Mouse (Mus musculus): ENCODE data around the gene Wdr17. TPM values are rescaled to one million over a fixed set of nuclear protein-coding genes. Genes with fewer than 3 reads are reported as not detected.

Wdr17 gene
- total and polyA plus RNA-seq, 3 experiments = not detected

- intact Hi-C loops (cut with DNase I) = no loop called here
Measured at GRCm38 (mm10) chr8:54818651-54819050, 68.3 kb downstream of the Wdr17 start.

GRCm38 (mm10) chr8:54808217-54808616, 78.8 kb downstream of the Wdr17 start:
- TF ChIP-seq POLR2A (IDR thresholded peaks at IDR 0.05; ENCODE audit: insufficient read depth, low read depth, low read length) (no peak), EP300 (IDR thresholded peaks at IDR 0.05; ENCODE audit: insufficient read depth, low read depth, low read length) (no peak), CTCF (IDR thresholded peaks at IDR 0.05) (no peak)
- Histone ChIP-seq H3K27ac (no peak overlapping the region), H3K4me1 (ENCODE audit: control insufficient read depth, insufficient read depth, low read length) (no peaks in the 10 kb centered on the region), H3K9ac (ENCODE audit: low read depth, low read length) (no peak overlapping the region), H3K27me3 (ENCODE audit: control insufficient read depth, insufficient read depth, low read length) (no peaks in the 10 kb centered on the region), H3K36me3 (ENCODE audit: control insufficient read depth, insufficient read depth, low read length) (no peaks in the 10 kb centered on the region), H3K79me2 (replicated peaks; ENCODE audit: control insufficient read depth, insufficient read depth, low read length) (no peaks in the 10 kb centered on the region), H3K4me3 (no peak overlapping the region)
- 36% methylated on average over 6 of the region's 6 CpGs for WGBS
- intact Hi-C loops (cut with DNase I) = no loop called here
- DNase-seq = no peak

More at GRCm38 (mm10) chr8:54818651-54819050, 68.3 kb downstream of the Wdr17 start:
- Histone ChIP-seq H3K27ac (no peak overlapping the region), H3K79me2 (replicated peaks; ENCODE audit: control insufficient read depth, insufficient read depth, low read length) (no peaks in the 10 kb centered on the region), H3K36me3 (ENCODE audit: control insufficient read depth, insufficient read depth, low read length) (no peaks in the 10 kb centered on the region), H3K4me1 (ENCODE audit: control insufficient read depth, insufficient read depth, low read length) (no peaks in the 10 kb centered on the region), H3K27me3 (ENCODE audit: control insufficient read depth, insufficient read depth, low read length) (no peaks in the 10 kb centered on the region), H3K9ac (ENCODE audit: low read depth, low read length) (no peak overlapping the region), H3K4me3 (no peak overlapping the region)
- DNase-seq = no peak
- TF ChIP-seq CTCF (IDR thresholded peaks at IDR 0.05) (no peak), EP300 (IDR thresholded peaks at IDR 0.05; ENCODE audit: insufficient read depth, low read depth, low read length) (no peak), POLR2A (IDR thresholded peaks at IDR 0.05; ENCODE audit: insufficient read depth, low read depth, low read length) (no peak)

- no peaks in the 10 kb centered on the region for H3K79me2 ChIP-seq (replicated peaks; ENCODE audit: control insufficient read depth, insufficient read depth, low read length)
- H3K36me3 ChIP-seq (ENCODE audit: control insufficient read depth, insufficient read depth, low read length) = no peaks in the 10 kb centered on the region
- WGBS = 91% methylated on average over 6 of the region's 6 CpGs
- no peaks in the 10 kb centered on the region for H3K4me1 ChIP-seq (ENCODE audit: control insufficient read depth, insufficient read depth, low read length)
- no peak overlapping the region for H3K27ac ChIP-seq
- DNase-seq = no peak
- intact Hi-C loops (cut with DNase I) = no loop called here
- no peak overlapping the region for H3K4me3 ChIP-seq
- TF ChIP-seq CTCF (IDR thresholded peaks at IDR 0.05) (no peak), POLR2A (IDR thresholded peaks at IDR 0.05; ENCODE audit: insufficient read depth, low read depth, low read length) (no peak), EP300 (IDR thresholded peaks at IDR 0.05; ENCODE audit: insufficient read depth, low read depth, low read length) (no peak)
- no peaks in the 10 kb centered on the region for H3K27me3 ChIP-seq (ENCODE audit: control insufficient read depth, insufficient read depth, low read length)
- no peak overlapping the region for H3K9ac ChIP-seq (ENCODE audit: low read depth, low read length)
Measured at GRCm38 (mm10) chr8:54806173-54806572, 80.8 kb downstream of the Wdr17 start.

- 82% methylated on average over 2 of the region's 2 CpGs for WGBS
- Histone ChIP-seq H3K4me3 (no peak overlapping the region), H3K9ac (ENCODE audit: low read depth, low read length) (no peak overlapping the region), H3K79me2 (replicated peaks; ENCODE audit: control insufficient read depth, insufficient read depth, low read length) (no peaks in the 10 kb centered on the region), H3K4me1 (ENCODE audit: control insufficient read depth, insufficient read depth, low read length) (no peaks in the 10 kb centered on the region), H3K27ac (no peak overlapping the region), H3K27me3 (ENCODE audit: control insufficient read depth, insufficient read depth, low read length) (no peaks in the 10 kb centered on the region), H3K36me3 (ENCODE audit: control insufficient read depth, insufficient read depth, low read length) (no peaks in the 10 kb centered on the region)
- TF ChIP-seq EP300 (IDR thresholded peaks at IDR 0.05; ENCODE audit: insufficient read depth, low read depth, low read length) (no peak), POLR2A (IDR thresholded peaks at IDR 0.05; ENCODE audit: insufficient read depth, low read depth, low read length) (no peak), CTCF (IDR thresholded peaks at IDR 0.05) (no peak)
- DNase-seq = no peak
- intact Hi-C loops (cut with DNase I) = no loop called here
Measured at GRCm38 (mm10) chr8:54792699-54793061, 94.3 kb downstream of the Wdr17 start.

- WGBS = 78% methylated on average over 2 of the region's 2 CpGs
- no peak for TF ChIP-seq CTCF (IDR thresholded peaks at IDR 0.05)
- TF ChIP-seq EP300 (IDR thresholded peaks at IDR 0.05; ENCODE audit: insufficient read depth, low read depth, low read length) = no peak
- TF ChIP-seq POLR2A (IDR thresholded peaks at IDR 0.05; ENCODE audit: insufficient read depth, low read depth, low read length) = no peak
Measured at GRCm38 (mm10) chr8:54791858-54792698, 94.9 kb downstream of the Wdr17 start.

More at GRCm38 (mm10) chr8:54791858-54792698, 94.9 kb downstream of the Wdr17 start:
- H3K4me1 ChIP-seq (ENCODE audit: control insufficient read depth, insufficient read depth, low read length) = no peaks in the 10 kb centered on the region
- no peaks in the 10 kb centered on the region for H3K79me2 ChIP-seq (replicated peaks; ENCODE audit: control insufficient read depth, insufficient read depth, low read length)
- intact Hi-C loops (cut with DNase I) = no loop called here
- H3K9ac ChIP-seq (ENCODE audit: low read depth, low read length) = no peak overlapping the region
- no peaks in the 10 kb centered on the region for H3K36me3 ChIP-seq (ENCODE audit: control insufficient read depth, insufficient read depth, low read length)
- DNase-seq = no peak
- no peak overlapping the region for H3K4me3 ChIP-seq
- no peaks in the 10 kb centered on the region for H3K27me3 ChIP-seq (ENCODE audit: control insufficient read depth, insufficient read depth, low read length)
- no peak overlapping the region for H3K27ac ChIP-seq

All from heart, adult 2 months (tissue).